Mouse (Mus musculus) ES-E14 (cell line): Measurements from ENCODE around the gene Chpf2. TPM values are rescaled to one million over a fixed set of nuclear protein-coding genes. Genes with fewer than 3 reads are reported as not detected.

Source experiments
- DNase-seq: peaks from one replicate; pipeline ENCODE4 v3.0.0-alpha.2; 2013; ENCODE audit warnings: low read depth, low spot score
- H3K27ac ChIP-seq: 2 replicates; pipeline ENCODE4 v1.5.1; 2012; ENCODE audit warnings: low read depth, mild to moderate bottlenecking, low read length, moderate library complexity, mixed read lengths; ENCODE audit not compliant: poor library complexity, insufficient read depth, severe bottlenecking
- H3K36me3 ChIP-seq: 2 replicates; pipeline ENCODE4 v1.6.1; 2012; ENCODE audit warnings: mild to moderate bottlenecking, low read length, moderate library complexity, mixed read lengths; ENCODE audit not compliant: control insufficient read depth, poor library complexity, insufficient read depth, severe bottlenecking
- H3K4me1 ChIP-seq, 2 experiments: fragments of 150-350 bp in 1 of 2; sonication (generic) in 1 of 2; 2 replicates each; pipeline ENCODE4 v1.6.1; 2012; ENCODE audit warnings: low read length in 2 of 2, mild to moderate bottlenecking in 1 of 2, mixed read lengths in 1 of 2; ENCODE audit not compliant: control insufficient read depth in 2 of 2, insufficient read depth in 2 of 2, poor library complexity in 1 of 2
- H3K4me3 ChIP-seq, 2 experiments: fragments of 150-350 bp in 1 of 2; sonication (generic) in 1 of 2; 2 replicates each; pipeline ENCODE4 v1.5.1; 2012; ENCODE audit warnings: low read length in 2 of 2, low read depth in 1 of 2, mild to moderate bottlenecking in 1 of 2, mixed read lengths in 1 of 2; ENCODE audit not compliant: insufficient read depth in 1 of 2, poor library complexity in 1 of 2, severe bottlenecking in 1 of 2
- H3K9ac ChIP-seq: 2 replicates; pipeline ENCODE4 v1.6.1; 2012; ENCODE audit warnings: low read depth, mild to moderate bottlenecking, low read length, mixed read lengths; ENCODE audit not compliant: poor library complexity, insufficient read depth, severe bottlenecking
- H3K9me3 ChIP-seq: fragments of 150-350 bp; sonication (generic); 2 replicates; pipeline ENCODE4 v1.6.1; 2012; ENCODE audit warnings: low read depth, mild to moderate bottlenecking, low read length; ENCODE audit not compliant: control insufficient read depth, insufficient read depth
- CHD2 ChIP-seq: IDR thresholded peaks from 2 replicates; pipeline ENCODE4 v1.6.1; 2014; ENCODE audit warnings: mild to moderate bottlenecking, low read depth, low read length, inconsistent platforms
- HCFC1 ChIP-seq: IDR thresholded peaks from 2 replicates; pipeline ENCODE4 v1.6.1; 2012; ENCODE audit warnings: low read length, inconsistent platforms, borderline replicate concordance; ENCODE audit not compliant: insufficient read depth
- MAFK ChIP-seq: IDR thresholded peaks from 2 replicates; pipeline ENCODE4 v1.6.1; 2014; ENCODE audit warnings: mild to moderate bottlenecking, low read depth, low read length, inconsistent platforms; ENCODE audit not compliant: insufficient read depth
- ZC3H11A ChIP-seq: IDR thresholded peaks from 2 replicates; pipeline ENCODE4 v1.6.1; 2012; ENCODE audit warnings: low read depth, mild to moderate bottlenecking, inconsistent platforms, low read length, borderline replicate concordance
- ZNF384 ChIP-seq: IDR thresholded peaks from 2 replicates; pipeline ENCODE4 v1.6.1; 2012; ENCODE audit warnings: low read depth, low read length, inconsistent platforms
- in situ Hi-C, 2 experiments: fragments of 600-800 bp; cut with MboI; formaldehyde crosslinking; loops; one replicate each; pipeline ENCODE4 v1.15.1; 2025; ENCODE audit warnings: low sequenced_read_pairs in 2 of 2, inconsistent platforms in 1 of 2; ENCODE audit not compliant: unreplicated experiment in 2 of 2
- total RNA-seq: library from RNA; depleted of rRNA; stranded (reverse); fragments of 300-350 nt; gene quantifications from 2 replicates; pipeline ENCODE4 v1.2.3, GENCODE M21; 2012

The Chpf2 gene
- total RNA-seq, 1 experiment = 23.7 TPM

DNA sequence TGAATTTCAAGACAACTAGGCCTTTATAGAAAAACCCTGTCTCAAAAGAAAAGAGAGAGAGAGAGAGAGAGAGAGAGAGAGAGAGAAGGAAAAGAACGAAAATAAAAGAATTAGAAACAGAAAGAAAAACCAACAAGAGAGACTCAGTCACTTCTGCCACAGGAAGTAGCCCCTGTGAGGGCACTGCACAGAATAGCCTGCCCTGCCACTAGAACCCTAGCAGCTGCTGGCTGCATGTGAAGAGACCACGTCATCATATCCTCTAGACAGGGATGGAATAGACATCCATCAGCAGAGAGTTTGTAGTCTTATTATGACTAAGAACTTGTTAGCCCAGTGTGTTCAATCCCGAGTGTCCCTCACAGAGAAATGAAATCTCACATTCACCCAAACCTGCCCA is 43.2 kb downstream of the Chpf2 start:
- no peak overlapping the region for H3K27ac ChIP-seq
- DNase-seq = no peak
- no peaks in the 10 kb centered on the region for H3K36me3 ChIP-seq
- in situ Hi-C loops = no loop called here
- H3K4me1 ChIP-seq = peaks cover 2 to 13% of the 10 kb centered on the region in 2 experiments; a peak in 1 of 4 replicates
- H3K4me3 ChIP-seq = no peak overlapping the region
- TF ChIP-seq HCFC1 (no peak), CHD2 (no peak)
- H3K9me3 ChIP-seq = no peaks in the 10 kb centered on the region
- no peak overlapping the region for H3K9ac ChIP-seq

DNA sequence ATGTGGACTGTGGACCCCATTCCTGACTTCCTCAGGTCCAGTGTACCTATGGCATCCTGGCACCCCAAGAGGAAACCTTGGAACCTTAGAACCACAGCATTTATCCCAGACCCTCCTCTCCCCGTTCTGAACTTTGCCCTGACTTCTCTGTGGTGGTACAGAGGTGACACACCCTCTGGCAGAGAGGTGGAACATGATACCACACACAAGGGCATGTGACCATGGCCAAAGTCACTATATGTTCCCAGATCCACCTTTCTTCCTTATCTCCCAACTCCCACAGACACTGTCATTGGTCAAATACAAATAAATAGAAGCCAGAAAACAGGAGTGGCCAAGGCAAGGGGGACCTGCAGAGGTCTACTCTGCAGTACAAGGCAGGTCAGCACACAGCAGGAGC is 48.6 kb downstream of the Chpf2 start:
- Histone ChIP-seq H3K9ac (no peak overlapping the region), H3K4me3 (no peak overlapping the region), H3K9me3 (no peaks in the 10 kb centered on the region), H3K27ac (no peak overlapping the region), H3K4me1 (peaks cover 0 to 19% of the 10 kb centered on the region in 2 experiments; a peak in 1 of 4 replicates), H3K36me3 (no peaks in the 10 kb centered on the region)
- TF ChIP-seq MAFK (no peak), HCFC1 (no peak), CHD2 (no peak), ZNF384 (no peak), ZC3H11A (no peak)
- no peak for DNase-seq
- in situ Hi-C loops = no loop called here

DNA sequence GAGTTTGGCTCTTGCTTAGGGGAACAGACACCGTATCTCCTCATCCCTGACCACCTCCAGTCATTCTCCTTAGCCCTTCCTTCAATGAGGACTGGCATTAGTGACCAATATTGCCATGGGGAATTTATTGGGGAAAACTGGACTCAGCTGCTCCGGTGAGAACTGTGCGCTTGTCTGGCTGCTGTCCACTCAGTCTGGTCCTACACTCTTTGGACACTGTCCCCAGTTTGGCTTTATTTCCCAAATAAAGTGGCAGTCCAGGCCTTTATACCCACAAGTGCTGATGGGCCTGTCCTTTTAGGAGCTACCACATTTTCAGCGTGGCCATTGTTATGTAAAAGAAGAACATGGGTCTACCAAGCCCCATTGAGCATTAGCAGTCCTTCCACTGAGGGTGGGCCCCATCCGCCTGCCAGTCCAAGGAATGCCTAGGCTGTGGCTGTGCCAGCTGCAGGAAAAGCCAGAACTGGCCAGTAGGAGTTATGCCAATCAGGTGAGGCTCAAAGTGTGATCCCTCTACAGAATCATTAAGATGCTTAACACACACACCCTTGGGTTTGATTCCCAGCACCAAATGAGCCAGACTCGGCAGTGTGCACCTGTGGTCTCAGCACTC is 49.1 kb downstream of the Chpf2 start:
- Histone ChIP-seq H3K27ac (no peak overlapping the region; the same call in 1 of the 2 replicates), H3K4me1 (peaks cover 0 to 19% of the 10 kb centered on the region in 2 experiments; a peak in 1 of 4 replicates), H3K9me3 (no peaks in the 10 kb centered on the region), H3K4me3 (no peak overlapping the region), H3K9ac (no peak overlapping the region), H3K36me3 (no peaks in the 10 kb centered on the region)
- no peak for DNase-seq
- in situ Hi-C loops = no loop called here
- no peak for TF ChIP-seq HCFC1
- TF ChIP-seq ZNF384 = no peak
- no peak for TF ChIP-seq ZC3H11A
- TF ChIP-seq MAFK = no peak

DNA sequence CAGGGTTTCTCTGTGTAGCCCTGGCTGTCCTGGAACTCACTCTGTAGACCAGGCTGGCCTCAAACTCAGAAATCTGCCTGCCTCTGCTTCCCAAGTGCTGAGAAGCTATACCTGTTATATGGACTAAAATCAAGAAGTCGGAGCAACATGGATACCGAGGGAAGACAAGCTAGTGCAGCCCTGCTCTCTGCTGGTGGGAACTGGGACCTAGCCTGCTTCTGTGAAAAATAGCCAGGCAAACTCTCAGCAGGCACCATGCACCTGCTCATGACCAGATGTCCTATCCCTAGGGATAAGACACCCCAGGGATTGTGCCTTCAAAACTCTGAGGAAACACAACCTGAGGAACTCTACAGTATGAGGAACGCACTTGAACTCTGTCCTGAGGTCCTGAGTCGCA is 50.4 kb downstream of the Chpf2 start:
- DNase-seq = no peak
- no peaks in the 10 kb centered on the region for H3K9me3 ChIP-seq
- in situ Hi-C loops = no loop called here
- no peak overlapping the region for H3K9ac ChIP-seq
- no peak for TF ChIP-seq ZNF384
- peaks cover 0 to 19% of the 10 kb centered on the region in 2 experiments; a peak in 1 of 4 replicates for H3K4me1 ChIP-seq
- no peak overlapping the region for H3K4me3 ChIP-seq
- H3K27ac ChIP-seq = no peak overlapping the region
- H3K36me3 ChIP-seq = no peaks in the 10 kb centered on the region

DNA sequence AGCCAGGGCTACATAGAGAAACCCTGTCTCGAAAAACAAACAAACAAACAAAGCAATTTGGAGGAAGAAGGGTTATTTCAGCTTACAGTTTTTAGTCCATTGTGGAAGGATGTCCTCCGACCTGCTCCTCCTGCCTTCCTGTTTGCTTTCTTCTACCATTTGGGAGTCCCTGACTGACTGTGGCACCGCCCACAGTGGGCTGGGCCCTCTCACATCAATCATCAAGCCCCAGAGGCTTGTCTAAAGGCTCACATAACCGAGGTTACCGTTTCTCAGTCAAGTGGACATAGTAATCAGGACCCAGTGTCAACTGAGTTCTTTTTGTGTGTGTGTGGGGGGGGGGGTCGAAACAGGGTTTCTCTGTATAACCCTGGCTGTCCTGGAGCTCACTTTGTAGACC is 51.6 kb downstream of the Chpf2 start:
- Histone ChIP-seq H3K9me3 (no peaks in the 10 kb centered on the region), H3K27ac (no peak overlapping the region), H3K36me3 (no peaks in the 10 kb centered on the region), H3K4me1 (peaks cover 0 to 19% of the 10 kb centered on the region in 2 experiments; a peak in 1 of 4 replicates), H3K9ac (no peak overlapping the region), H3K4me3 (no peak overlapping the region)
- in situ Hi-C loops = no loop called here
- no peak for DNase-seq
- TF ChIP-seq CHD2 = no peak
- no peak for TF ChIP-seq HCFC1
- TF ChIP-seq MAFK = no peak
